Mouse (Mus musculus) ES-Bruce4 (cell line): Measurements from ENCODE around the gene Wtap.

Experiments
- CTCF ChIP-seq: IDR thresholded peaks from one replicate; pipeline ENCODE4 v1.8.1; 2011; ENCODE audit warnings: low read depth, low read length
- EP300 ChIP-seq: IDR thresholded peaks from 2 replicates; pipeline ENCODE4 v1.6.1; 2011; ENCODE audit warnings: low read depth, low read length; ENCODE audit not compliant: insufficient read depth
- POLR2A ChIP-seq: IDR thresholded peaks from one replicate; pipeline ENCODE4 v1.8.1; 2011; ENCODE audit warnings: low read length; ENCODE audit not compliant: insufficient read depth

DNA sequence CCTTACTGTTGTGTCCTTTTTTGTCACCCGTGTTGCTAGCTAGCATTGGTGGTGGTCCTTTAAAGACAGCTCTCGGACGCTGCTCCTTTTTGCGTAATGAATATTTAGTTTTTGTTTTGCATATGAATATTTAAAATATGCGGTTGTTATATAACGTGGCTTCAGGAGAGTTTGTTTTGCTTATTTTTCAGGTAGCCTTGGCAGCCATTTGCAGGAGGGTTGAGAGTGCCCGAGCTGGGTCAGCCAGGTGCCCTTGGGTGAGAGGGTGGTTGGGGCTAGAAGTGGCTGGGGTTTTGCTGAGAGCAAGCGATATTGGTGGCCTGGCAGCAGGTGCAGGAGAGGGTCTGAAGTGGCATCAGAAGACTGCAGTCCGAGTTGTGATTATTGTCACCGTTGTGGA is 14.6 kb upstream of the Wtap start:
- TF ChIP-seq CTCF (no peak), POLR2A (no peak), EP300 (no peak)
